Mouse (Mus musculus) liver, embryonic 16.5 days (tissue): Measurements from ENCODE around the gene Nrp2. TPM values are rescaled to one million over a fixed set of nuclear protein-coding genes. Genes with fewer than 3 reads are reported as not detected.

Source experiments
- ATAC-seq: fragments of 200-750 bp; cut with Nextera tagmentation; 2 replicates; pipeline ENCODE4 v1.8.0; 2017; ENCODE audit warnings: low read depth, mild to moderate bottlenecking, moderate number of reproducible peaks, moderate library complexity
- H3K27ac ChIP-seq: fragments of 300-500 bp; sonication (generic); 2 replicates; pipeline ENCODE4 v1.5.1; 2014; ENCODE audit warnings: mild to moderate bottlenecking, low read length
- H3K27me3 ChIP-seq: fragments of 300-500 bp; sonication (generic); 2 replicates; pipeline ENCODE4 v1.6.1; 2014; ENCODE audit warnings: low read depth, low read length, mixed read lengths; ENCODE audit not compliant: control insufficient read depth, insufficient read depth
- H3K36me3 ChIP-seq: fragments of 300-500 bp; sonication (generic); 2 replicates; pipeline ENCODE4 v1.6.1; 2014; ENCODE audit warnings: mild to moderate bottlenecking; ENCODE audit not compliant: control insufficient read depth, insufficient read depth
- H3K4me1 ChIP-seq: fragments of 300-500 bp; sonication (generic); 2 replicates; pipeline ENCODE4 v1.6.1; 2014; ENCODE audit warnings: low read depth, low read length, mixed read lengths; ENCODE audit not compliant: control insufficient read depth
- H3K4me2 ChIP-seq: fragments of 300-500 bp; sonication (generic); 2 replicates; pipeline ENCODE4 v1.6.1; 2014; ENCODE audit warnings: low read depth, low read length, mixed read lengths
- H3K4me3 ChIP-seq: fragments of 300-500 bp; sonication (generic); 2 replicates; pipeline ENCODE4 v1.5.1; 2014; ENCODE audit warnings: low read depth, mild to moderate bottlenecking, low read length
- H3K9ac ChIP-seq: fragments of 300-500 bp; sonication (generic); 2 replicates; pipeline ENCODE4 v1.6.1; 2014; ENCODE audit warnings: low read depth, low read length
- H3K9me3 ChIP-seq: fragments of 300-500 bp; sonication (generic); replicated peaks from 2 replicates; pipeline ENCODE4 v1.6.1; 2016; ENCODE audit warnings: low read length; ENCODE audit not compliant: control insufficient read depth
- WGBS: fragments of 180-500 bp; shearing (Covaris S2); extraction: QIAGEN DNeasy Blood & Tissue Kit; methylation state at CpG from one replicate; pipeline ENCODE4 v1.1.7; 2014; ENCODE audit not compliant: insufficient replicate concordance; 5-methylcytosine and 5-hydroxymethylcytosine counted together
- polyA plus RNA-seq: library from polyadenylated mRNA; unstranded; fragments of >200 nt; fragmentation: Nextera tagmentation; extraction: Ambion mirVana; gene quantifications from 2 replicates; pipeline ENCODE4 v1.2.1, GENCODE M21; 2015

Gene Nrp2
- polyA plus RNA-seq, 1 experiment from 2014 or later, result 0.91 TPM

GRCm38 (mm10) chr1:62707913-62708860, 5.1 kb downstream of the Nrp2 start:
- H3K27me3 ChIP-seq, result peaks cover 56% of the 10 kb centered on the region
- H3K36me3 ChIP-seq, result no peaks in the 10 kb centered on the region
- WGBS, result 29% methylated on average over 17 of the region's 17 CpGs
- H3K4me2 ChIP-seq, result no peak overlapping the region
- H3K9me3 ChIP-seq, result no peaks in the 10 kb centered on the region
- no peak for ATAC-seq
- H3K4me1 ChIP-seq, result no peaks in the 10 kb centered on the region
- no peak overlapping the region for H3K9ac ChIP-seq
- no peak overlapping the region for H3K4me3 ChIP-seq
- no peak overlapping the region for H3K27ac ChIP-seq

DNA sequence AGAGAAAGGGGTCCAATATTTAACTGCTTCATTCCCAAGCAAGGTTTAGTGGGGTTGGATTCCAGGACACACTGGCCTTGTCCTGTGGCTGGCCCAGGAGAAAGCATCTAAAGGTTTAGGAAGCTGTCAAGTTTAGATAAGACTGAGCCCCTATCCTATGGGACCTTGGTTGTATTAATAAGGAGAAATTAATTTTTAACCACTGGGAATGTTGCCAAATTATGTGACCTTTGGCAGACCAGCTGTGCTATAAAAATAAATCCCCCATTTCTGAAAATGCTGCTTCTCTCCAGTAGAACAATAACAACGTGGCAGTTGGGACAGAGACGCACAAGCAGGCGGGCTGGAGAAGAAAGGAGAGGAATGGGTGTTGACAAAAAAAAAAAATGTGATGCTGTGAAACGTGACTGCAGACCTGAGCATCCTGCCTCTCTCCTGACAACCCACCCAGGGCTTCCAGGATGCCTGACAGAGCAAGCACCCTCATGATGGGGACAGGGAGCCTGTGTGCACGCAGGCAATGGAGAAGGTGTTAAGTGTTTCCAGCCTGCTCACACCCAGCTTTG, 6.8 kb downstream of the Nrp2 start:
- H3K9me3 ChIP-seq, result no peaks in the 10 kb centered on the region
- no peak for ATAC-seq
- H3K36me3 ChIP-seq, result no peaks in the 10 kb centered on the region
- no peak overlapping the region for H3K4me2 ChIP-seq
- peaks cover 40% of the 10 kb centered on the region for H3K27me3 ChIP-seq
- 55% methylated on average over 5 of the region's 5 CpGs for WGBS
- H3K9ac ChIP-seq, result no peak overlapping the region
- no peak overlapping the region for H3K27ac ChIP-seq
- no peak overlapping the region for H3K4me3 ChIP-seq
- H3K4me1 ChIP-seq, result no peaks in the 10 kb centered on the region

GRCm38 (mm10) chr1:62713021-62713676, 10.1 kb downstream of the Nrp2 start:
- H3K4me2 ChIP-seq, result no peak overlapping the region
- H3K9ac ChIP-seq, result no peak overlapping the region
- H3K27me3 ChIP-seq, result peaks cover 7% of the 10 kb centered on the region
- no peak overlapping the region for H3K4me3 ChIP-seq
- no peaks in the 10 kb centered on the region for H3K36me3 ChIP-seq
- H3K4me1 ChIP-seq, result no peaks in the 10 kb centered on the region
- WGBS, result 66% methylated on average over 17 of the region's 17 CpGs
- no peaks in the 10 kb centered on the region for H3K9me3 ChIP-seq
- no peak for ATAC-seq
- no peak overlapping the region for H3K27ac ChIP-seq

DNA sequence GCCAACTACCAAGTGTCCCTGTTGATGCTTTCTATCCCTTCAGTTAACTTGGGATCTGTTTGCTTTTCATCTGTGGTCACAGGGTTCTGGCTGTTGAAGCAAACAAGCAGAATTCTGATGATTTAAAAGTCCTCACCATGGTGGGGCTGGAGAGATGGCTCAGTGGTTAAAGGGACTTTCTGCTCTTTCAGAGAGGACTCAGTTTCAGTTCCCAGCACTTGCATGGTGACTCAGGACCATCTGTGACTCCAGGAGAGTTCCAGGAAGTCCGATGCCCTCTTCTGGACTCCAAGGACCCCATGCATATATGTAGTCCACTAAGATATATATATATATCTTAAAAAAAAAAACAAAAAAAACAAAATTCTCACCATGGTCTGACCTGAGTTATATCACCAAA, 11.9 kb downstream of the Nrp2 start:
- no peak for ATAC-seq
- no peaks in the 10 kb centered on the region for H3K4me1 ChIP-seq
- H3K27me3 ChIP-seq, result no peaks in the 10 kb centered on the region
- no peak overlapping the region for H3K4me2 ChIP-seq
- no peak overlapping the region for H3K27ac ChIP-seq
- no peak overlapping the region for H3K4me3 ChIP-seq
- WGBS, result 70% methylated on average over 1 of the region's 1 CpGs
- H3K36me3 ChIP-seq, result no peaks in the 10 kb centered on the region
- no peaks in the 10 kb centered on the region for H3K9me3 ChIP-seq
- H3K9ac ChIP-seq, result no peak overlapping the region

DNA sequence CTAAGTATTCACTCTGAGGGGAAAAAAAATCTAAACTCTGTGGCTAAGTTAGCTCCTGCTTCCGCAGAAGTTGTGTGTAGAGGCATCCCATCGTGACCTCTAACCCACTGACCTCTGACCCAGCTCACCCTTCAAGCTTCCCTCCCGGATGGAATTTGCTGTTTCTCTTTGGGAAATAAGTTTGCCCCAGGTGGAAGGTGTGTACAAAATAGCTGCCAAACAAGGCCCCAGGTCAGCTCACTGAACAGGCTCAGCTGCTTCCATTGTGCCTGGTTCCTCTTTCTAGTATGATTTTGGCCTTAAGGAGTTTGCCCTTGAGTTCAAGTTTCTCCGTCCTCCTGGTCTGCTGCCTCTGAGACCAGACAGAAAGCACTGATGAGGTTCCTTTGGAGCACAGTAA, 12.6 kb downstream of the Nrp2 start:
- Histone ChIP-seq H3K9me3 (no peaks in the 10 kb centered on the region), H3K9ac (no peak overlapping the region), H3K4me1 (peaks cover 2% of the 10 kb centered on the region; the same call in 1 of the 2 replicates), H3K4me2 (no peak overlapping the region), H3K27ac (no peak overlapping the region), H3K4me3 (no peak overlapping the region), H3K27me3 (no peaks in the 10 kb centered on the region), H3K36me3 (no peaks in the 10 kb centered on the region)
- WGBS, result 45% methylated on average over 4 of the region's 4 CpGs
- ATAC-seq, result no peak

GRCm38 (mm10) chr1:62716836-62717478, 13.9 kb downstream of the Nrp2 start:
- Histone ChIP-seq H3K27ac (no peak overlapping the region), H3K36me3 (no peaks in the 10 kb centered on the region), H3K27me3 (no peaks in the 10 kb centered on the region), H3K9me3 (no peaks in the 10 kb centered on the region), H3K4me2 (no peak overlapping the region), H3K4me3 (no peak overlapping the region), H3K4me1 (peaks cover 2% of the 10 kb centered on the region; the same call in 1 of the 2 replicates), H3K9ac (no peak overlapping the region)
- ATAC-seq, result no peak
- 41% methylated on average over 10 of the region's 10 CpGs for WGBS

GRCm38 (mm10) chr1:62717552-62718236, 14.6 kb downstream of the Nrp2 start:
- 54% methylated on average over 13 of the region's 13 CpGs for WGBS
- Histone ChIP-seq H3K27me3 (no peaks in the 10 kb centered on the region), H3K9me3 (no peaks in the 10 kb centered on the region), H3K4me2 (no peak overlapping the region), H3K4me3 (no peak overlapping the region), H3K9ac (no peak overlapping the region), H3K27ac (no peak overlapping the region), H3K4me1 (peaks cover 2% of the 10 kb centered on the region; the same call in 1 of the 2 replicates), H3K36me3 (no peaks in the 10 kb centered on the region)
- ATAC-seq, result no peak

GRCm38 (mm10) chr1:62718237-62718571, 15.1 kb downstream of the Nrp2 start:
- no peak overlapping the region for H3K27ac ChIP-seq
- H3K9me3 ChIP-seq, result no peaks in the 10 kb centered on the region
- no peak overlapping the region for H3K4me2 ChIP-seq
- H3K9ac ChIP-seq, result no peak overlapping the region
- H3K4me3 ChIP-seq, result no peak overlapping the region
- WGBS, result 22% methylated on average over 5 of the region's 5 CpGs
- ATAC-seq, result no peak
- peaks cover 2% of the 10 kb centered on the region; the same call in 1 of the 2 replicates for H3K4me1 ChIP-seq
- H3K36me3 ChIP-seq, result no peaks in the 10 kb centered on the region
- H3K27me3 ChIP-seq, result no peaks in the 10 kb centered on the region
